Mouse (Mus musculus): ENCODE measurements at regions not wholly inside any gene's neighbourhood (a gene's known extent, or its start where the extent isn't known, plus 50 kb on each side); places are given as distances from the start of the nearest gene placed in this dataset.
A peak's percentile ranks its signal among the peaks of the same experiment; 100 is the strongest.

- H3K36me3 ChIP-seq (ENCODE audit: insufficient read depth) = no peaks in the 10 kb centered on the region
- 63% methylated on average over 4 of the region's 4 CpGs for WGBS
- no peaks in the 10 kb centered on the region for H3K9me3 ChIP-seq (ENCODE audit: low read depth, low read length)
- H3K4me1 ChIP-seq (ENCODE audit: insufficient read depth) = no peaks in the 10 kb centered on the region
- DNase-seq = no peak
- no peak overlapping the region for H3K4me3 ChIP-seq (ENCODE audit: low read depth, low read length)
- no peak overlapping the region for H3K27ac ChIP-seq (ENCODE audit: low read depth)
- no peak for ATAC-seq (ENCODE audit: insufficient read depth)
- no peak overlapping the region for H3K4me2 ChIP-seq
- no peak overlapping the region for H3K9ac ChIP-seq
- H3K27me3 ChIP-seq (ENCODE audit: insufficient read depth, low read length) = no peaks in the 10 kb centered on the region
- TF ChIP-seq CTCF (IDR thresholded peaks at IDR 0.05; ENCODE audit: low read depth) = no peak
Measured at GRCm38 (mm10) chr2:135564231-135564630, 94.6 kb upstream of the Plcb4 start.

- ATAC-seq (ENCODE audit: insufficient read depth) (no peak), DNase-seq (no peak)
- no peaks in the 10 kb centered on the region for H3K36me3 ChIP-seq (ENCODE audit: insufficient read depth)
- no peak overlapping the region for H3K27ac ChIP-seq (ENCODE audit: low read depth)
- no peaks in the 10 kb centered on the region for H3K27me3 ChIP-seq (ENCODE audit: insufficient read depth, low read length)
- H3K9ac ChIP-seq = no peak overlapping the region
- no peak for TF ChIP-seq CTCF (IDR thresholded peaks at IDR 0.05; ENCODE audit: low read depth)
- H3K4me3 ChIP-seq (ENCODE audit: low read depth, low read length) = no peak overlapping the region
- H3K4me2 ChIP-seq = no peak overlapping the region
- H3K4me1 ChIP-seq (ENCODE audit: insufficient read depth) = no peaks in the 10 kb centered on the region
- no peaks in the 10 kb centered on the region for H3K9me3 ChIP-seq (ENCODE audit: low read depth, low read length)
- 75% methylated on average over 2 of the region's 2 CpGs for WGBS
Measured at GRCm38 (mm10) chr2:135568350-135568749, 90.5 kb upstream of the Plcb4 start.

- Histone ChIP-seq H3K9ac (no peak overlapping the region), H3K4me2 (no peak overlapping the region), H3K9me3 (ENCODE audit: low read depth, low read length) (no peaks in the 10 kb centered on the region), H3K4me1 (ENCODE audit: insufficient read depth) (no peaks in the 10 kb centered on the region), H3K36me3 (ENCODE audit: insufficient read depth) (no peaks in the 10 kb centered on the region), H3K4me3 (ENCODE audit: low read depth, low read length) (no peak overlapping the region), H3K27ac (ENCODE audit: low read depth) (no peak overlapping the region), H3K27me3 (ENCODE audit: insufficient read depth, low read length) (no peaks in the 10 kb centered on the region)
- peak; percentile 35; the same call in 1 of the 2 replicates for ATAC-seq (ENCODE audit: insufficient read depth)
- no peak for TF ChIP-seq CTCF (IDR thresholded peaks at IDR 0.05; ENCODE audit: low read depth)
- peak; percentile 14 for DNase-seq
- WGBS = 69% methylated on average over 5 of the region's 5 CpGs
Measured at GRCm38 (mm10) chr2:135571599-135571998, 87.2 kb upstream of the Plcb4 start.

- no peaks in the 10 kb centered on the region for H3K4me1 ChIP-seq (ENCODE audit: insufficient read depth)
- no peak for TF ChIP-seq CTCF (IDR thresholded peaks at IDR 0.05; ENCODE audit: low read depth)
- H3K4me2 ChIP-seq = no peak overlapping the region
- 85% methylated on average over 5 of the region's 5 CpGs for WGBS
- ATAC-seq (ENCODE audit: insufficient read depth) (no peak), DNase-seq (no peak)
- H3K9ac ChIP-seq = no peak overlapping the region
- no peaks in the 10 kb centered on the region for H3K27me3 ChIP-seq (ENCODE audit: insufficient read depth, low read length)
- H3K4me3 ChIP-seq (ENCODE audit: low read depth, low read length) = no peak overlapping the region
- no peaks in the 10 kb centered on the region for H3K9me3 ChIP-seq (ENCODE audit: low read depth, low read length)
- no peak overlapping the region for H3K27ac ChIP-seq (ENCODE audit: low read depth)
- H3K36me3 ChIP-seq (ENCODE audit: insufficient read depth) = no peaks in the 10 kb centered on the region
Measured at GRCm38 (mm10) chr2:135577228-135577627, 81.6 kb upstream of the Plcb4 start.

GRCm38 (mm10) chr2:135578135-135578534, 80.7 kb upstream of the Plcb4 start:
- no peaks in the 10 kb centered on the region for H3K36me3 ChIP-seq (ENCODE audit: insufficient read depth)
- H3K4me2 ChIP-seq = no peak overlapping the region
- H3K27ac ChIP-seq (ENCODE audit: low read depth) = no peak overlapping the region
- WGBS = 17% methylated on average over 5 of the region's 5 CpGs
- ATAC-seq (ENCODE audit: insufficient read depth) (peak; percentile 76; the same call in 1 of the 2 replicates), DNase-seq (peak; percentile 63)
- no peaks in the 10 kb centered on the region for H3K27me3 ChIP-seq (ENCODE audit: insufficient read depth, low read length)
- H3K4me1 ChIP-seq (ENCODE audit: insufficient read depth) = no peaks in the 10 kb centered on the region
- H3K9me3 ChIP-seq (ENCODE audit: low read depth, low read length) = no peaks in the 10 kb centered on the region
- H3K4me3 ChIP-seq (ENCODE audit: low read depth, low read length) = no peak overlapping the region
- TF ChIP-seq CTCF (IDR thresholded peaks at IDR 0.05; ENCODE audit: low read depth) = no peak
- no peak overlapping the region for H3K9ac ChIP-seq

GRCm38 (mm10) chr2:135579514-135579913, 79.3 kb upstream of the Plcb4 start:
- Histone ChIP-seq H3K4me3 (ENCODE audit: low read depth, low read length) (no peak overlapping the region), H3K4me2 (no peak overlapping the region), H3K27me3 (ENCODE audit: insufficient read depth, low read length) (no peaks in the 10 kb centered on the region), H3K4me1 (ENCODE audit: insufficient read depth) (no peaks in the 10 kb centered on the region), H3K36me3 (ENCODE audit: insufficient read depth) (no peaks in the 10 kb centered on the region), H3K9ac (no peak overlapping the region), H3K27ac (ENCODE audit: low read depth) (no peak overlapping the region), H3K9me3 (ENCODE audit: low read depth, low read length) (no peaks in the 10 kb centered on the region)
- DNase-seq = no peak
- TF ChIP-seq CTCF (IDR thresholded peaks at IDR 0.05; ENCODE audit: low read depth) = no peak
- no peak for ATAC-seq (ENCODE audit: insufficient read depth)
- 86% methylated on average over 6 of the region's 6 CpGs for WGBS

- 67% methylated on average over 4 of the region's 4 CpGs for WGBS
- TF ChIP-seq CTCF (IDR thresholded peaks at IDR 0.05; ENCODE audit: low read depth) = no peak
- Histone ChIP-seq H3K4me1 (ENCODE audit: insufficient read depth) (no peaks in the 10 kb centered on the region), H3K27ac (ENCODE audit: low read depth) (no peak overlapping the region), H3K9me3 (ENCODE audit: low read depth, low read length) (no peaks in the 10 kb centered on the region), H3K36me3 (ENCODE audit: insufficient read depth) (no peaks in the 10 kb centered on the region), H3K4me2 (no peak overlapping the region), H3K4me3 (ENCODE audit: low read depth, low read length) (no peak overlapping the region), H3K27me3 (ENCODE audit: insufficient read depth, low read length) (no peaks in the 10 kb centered on the region), H3K9ac (no peak overlapping the region)
- ATAC-seq (ENCODE audit: insufficient read depth) = no peak
- DNase-seq = no peak
Measured at GRCm38 (mm10) chr2:135580051-135580450, 78.8 kb upstream of the Plcb4 start.

- H3K4me3 ChIP-seq (ENCODE audit: low read depth, low read length) = no peak overlapping the region
- DNase-seq (no peak), ATAC-seq (ENCODE audit: insufficient read depth) (no peak)
- 49% methylated on average over 8 of the region's 8 CpGs for WGBS
- no peak overlapping the region for H3K9ac ChIP-seq
- no peaks in the 10 kb centered on the region for H3K36me3 ChIP-seq (ENCODE audit: insufficient read depth)
- H3K27ac ChIP-seq (ENCODE audit: low read depth) = no peak overlapping the region
- H3K9me3 ChIP-seq (ENCODE audit: low read depth, low read length) = no peaks in the 10 kb centered on the region
- H3K4me1 ChIP-seq (ENCODE audit: insufficient read depth) = no peaks in the 10 kb centered on the region
- H3K27me3 ChIP-seq (ENCODE audit: insufficient read depth, low read length) = no peaks in the 10 kb centered on the region
- H3K4me2 ChIP-seq = no peak overlapping the region
- no peak for TF ChIP-seq CTCF (IDR thresholded peaks at IDR 0.05; ENCODE audit: low read depth)
Measured at GRCm38 (mm10) chr2:135582341-135582740, 76.5 kb upstream of the Plcb4 start.

All from lung, embryonic 14.5 days (tissue).